Mouse (Mus musculus) gastrocnemius, postnatal 25 days (tissue): ENCODE measurements around the gene Galk1. TPM values are rescaled to one million over a fixed set of nuclear protein-coding genes. Genes with fewer than 3 reads are reported as not detected.

ENCODE experiments used
- DNase-seq: peaks from one replicate; pipeline ENCODE4 v3.0.0; 2022
- long read RNA-seq, 2 experiments: library from polyadenylated mRNA; stranded (forward); transcript quantifications; one replicate each; pipeline ENCODE4 v2.0.0; 2021
- total RNA-seq, 2 experiments: library from RNA; stranded (reverse); gene quantifications; 1 replicate in 1 of 2; 2 replicates in 1 of 2; pipeline ENCODE4 v1.2.3; 2021

Galk1 gene
- total RNA-seq: 1 to 10 TPM; 3.6 to 4.3 TPM
- long read RNA-seq, experiment 1, transcript Galk1-201 (8 exons, 1,406 nt): major isoform, 8 of 10 reads
- long read RNA-seq, experiment 1, partial matches to known transcripts: 2 of 10 reads
- long read RNA-seq, experiment 1, other reads (novel, unspliced or antisense): 0 of 10 reads
- long read RNA-seq, experiment 2, transcript Galk1-201 (8 exons, 1,406 nt): major isoform, 8 of 13 reads
- long read RNA-seq, experiment 2, partial matches to known transcripts: 4 of 13 reads
- long read RNA-seq, experiment 2, other reads (novel, unspliced or antisense): 1 of 13 reads

DNA sequence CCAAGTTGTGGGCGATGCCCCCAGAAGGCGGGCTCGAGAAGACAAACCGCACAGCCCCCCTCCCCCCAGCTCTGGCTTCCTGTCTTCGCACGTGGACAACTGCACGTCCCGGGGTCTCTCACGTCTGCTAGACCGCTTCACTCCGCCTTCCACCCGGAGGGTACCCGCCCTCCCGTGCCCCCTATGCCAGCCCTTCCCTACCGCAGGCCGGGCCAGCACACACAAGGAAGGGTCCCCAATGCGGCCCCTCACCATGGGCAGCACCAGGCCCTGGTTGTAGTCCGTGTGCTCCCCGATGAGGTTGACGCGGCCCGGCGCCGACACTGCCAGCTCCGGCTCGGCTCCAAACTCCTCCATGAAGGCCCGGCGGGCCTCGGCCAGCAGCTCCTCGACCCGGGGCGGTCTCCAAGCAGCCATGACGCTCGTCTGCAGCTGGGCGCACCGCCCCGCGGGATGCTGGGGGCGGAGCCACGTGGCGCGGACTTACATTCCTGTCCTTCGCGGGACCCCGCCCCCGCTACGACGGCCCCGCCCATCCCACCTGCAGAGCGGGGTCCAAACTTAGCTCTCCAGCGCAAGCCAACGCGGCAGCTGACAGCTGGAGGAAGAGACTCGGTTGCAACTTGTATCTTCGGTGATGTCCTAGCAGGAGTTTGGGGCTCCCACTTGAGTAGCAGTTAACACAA lies at the start of gene Galk1:
Galk1 (minus strand) TSS at position 458 of the 686 bp plus-strand sequence.
- peak; percentile 91 for DNase-seq

DNA sequence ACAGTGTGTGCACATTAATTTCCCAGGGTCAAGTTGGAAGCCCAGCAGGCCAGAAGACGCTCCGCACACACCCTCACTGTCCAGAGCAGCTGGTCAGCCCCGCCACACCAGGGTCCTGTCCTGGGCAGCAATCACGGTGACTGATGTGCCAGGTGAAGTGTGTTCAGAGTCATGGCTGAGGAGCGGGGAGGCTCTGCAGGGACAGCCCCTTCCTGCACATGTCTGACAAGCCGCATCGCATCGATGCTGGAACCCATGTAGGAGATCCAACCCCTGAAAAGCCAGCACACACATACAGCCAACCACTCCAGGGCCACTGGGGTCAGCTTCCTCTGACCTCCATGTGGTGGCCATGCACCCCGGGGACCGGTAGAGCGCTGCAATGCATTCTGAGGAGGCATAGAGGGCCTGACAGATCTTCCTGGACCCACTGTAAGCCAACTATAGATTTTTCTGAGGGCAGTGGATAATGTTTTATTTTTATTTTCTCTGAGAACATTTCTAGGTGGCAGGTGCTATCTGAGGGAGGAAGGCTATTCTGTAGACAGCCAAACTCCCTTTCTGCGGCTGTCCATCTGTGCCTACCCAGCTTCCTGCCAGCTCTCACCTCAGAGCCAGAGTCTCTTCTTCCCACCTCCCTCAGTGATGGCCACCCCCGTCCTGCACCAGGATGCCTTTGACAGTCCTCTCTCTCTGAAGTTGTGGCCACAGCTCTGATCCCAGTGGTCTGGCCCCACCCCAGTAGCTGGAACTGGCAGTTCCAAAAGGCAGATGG lies 49.3 kb upstream of the Galk1 start:
- no peak for DNase-seq

- no peak for DNase-seq
Observed at GRCm38 (mm10) chr11:116060596-116060995, 48.1 kb upstream of the Galk1 start.

GRCm38 (mm10) chr11:116059691-116060025 lies 47.1 kb upstream of the Galk1 start:
- DNase-seq: no peak

DNA sequence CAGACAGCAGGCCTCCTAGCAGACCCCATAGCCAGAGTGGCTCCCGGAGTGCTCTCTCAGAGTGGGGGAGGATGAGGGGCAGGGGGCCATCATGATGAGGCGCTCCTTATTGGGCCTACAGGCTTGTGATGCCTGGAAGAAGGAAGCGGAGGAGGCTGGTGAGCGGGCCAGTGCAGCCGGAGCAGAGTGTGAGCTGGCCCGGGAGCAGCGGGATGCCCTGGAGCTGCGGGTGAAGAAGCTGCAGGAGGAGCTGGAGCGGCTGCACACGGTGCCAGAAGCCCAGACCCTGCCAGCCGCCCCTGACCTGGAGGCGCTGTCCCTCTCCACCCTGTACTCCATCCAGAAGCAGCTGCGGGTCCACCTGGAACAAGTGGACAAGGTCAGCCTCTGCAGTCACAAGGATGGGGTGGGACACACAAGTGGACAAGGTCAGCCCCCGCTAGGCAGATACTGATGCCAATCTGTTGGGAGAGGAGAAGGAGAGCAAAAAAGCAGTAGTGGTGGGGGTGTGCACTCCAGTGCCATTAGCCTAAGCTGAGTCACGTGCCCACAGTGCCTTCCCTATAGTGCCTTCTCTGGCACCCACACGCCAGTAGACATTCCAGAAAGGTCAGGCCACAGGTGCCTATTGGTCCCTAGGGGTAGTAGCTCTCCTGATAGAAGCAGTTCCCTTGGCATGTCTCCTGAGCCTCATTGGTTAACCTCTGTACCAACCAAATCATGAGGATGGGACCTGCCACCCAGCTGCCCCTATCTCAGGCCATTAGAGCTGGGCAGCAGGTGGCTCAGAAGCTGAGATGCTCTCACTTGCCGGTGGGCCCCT lies 46.6 kb upstream of the Galk1 start:
- DNase-seq: no peak

GRCm38 (mm10) chr11:116058022-116058614 lies 45.6 kb upstream of the Galk1 start:
- no peak for DNase-seq

DNA sequence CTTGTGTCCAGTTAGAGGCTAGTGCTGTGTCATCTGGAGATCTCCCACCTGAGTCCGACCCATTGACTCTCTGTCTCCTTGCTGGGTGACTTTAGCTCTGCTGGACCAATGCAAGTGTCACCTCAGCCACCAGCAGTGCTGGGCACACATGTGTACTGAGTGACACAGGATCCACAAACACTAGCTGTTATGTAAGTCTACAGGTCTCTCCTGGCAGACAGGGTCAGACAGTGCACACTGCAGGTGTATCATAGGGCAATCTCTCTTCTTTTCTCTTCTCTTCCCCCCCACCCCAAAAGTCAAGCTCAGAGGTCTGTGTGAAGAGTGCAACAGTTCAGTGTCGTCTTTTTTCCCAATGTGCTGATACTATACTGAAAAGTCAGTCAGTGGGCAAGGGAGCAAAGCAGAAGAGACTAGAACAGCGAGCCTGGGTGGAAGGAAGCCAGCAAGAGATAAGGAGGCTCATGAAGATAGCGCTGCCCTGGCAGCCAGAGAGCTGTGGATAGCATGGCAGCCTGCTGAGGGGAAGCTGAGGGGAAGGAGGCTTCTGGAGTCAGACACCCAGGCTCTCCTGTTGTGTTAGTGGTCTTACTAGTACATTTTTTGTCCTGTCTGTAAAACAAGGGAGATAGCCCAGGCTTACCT lies 44.8 kb upstream of the Galk1 start:
- no peak for DNase-seq

GRCm38 (mm10) chr11:116055873-116056272 lies 43.4 kb upstream of the Galk1 start:
- no peak for DNase-seq

GRCm38 (mm10) chr11:116053510-116054229 lies 41.2 kb upstream of the Galk1 start:
- no peak for DNase-seq

GRCm38 (mm10) chr11:116050196-116050595 lies 37.7 kb upstream of the Galk1 start:
- no peak for DNase-seq

GRCm38 (mm10) chr11:116049610-116050009 lies 37.1 kb upstream of the Galk1 start:
- no peak for DNase-seq

DNA sequence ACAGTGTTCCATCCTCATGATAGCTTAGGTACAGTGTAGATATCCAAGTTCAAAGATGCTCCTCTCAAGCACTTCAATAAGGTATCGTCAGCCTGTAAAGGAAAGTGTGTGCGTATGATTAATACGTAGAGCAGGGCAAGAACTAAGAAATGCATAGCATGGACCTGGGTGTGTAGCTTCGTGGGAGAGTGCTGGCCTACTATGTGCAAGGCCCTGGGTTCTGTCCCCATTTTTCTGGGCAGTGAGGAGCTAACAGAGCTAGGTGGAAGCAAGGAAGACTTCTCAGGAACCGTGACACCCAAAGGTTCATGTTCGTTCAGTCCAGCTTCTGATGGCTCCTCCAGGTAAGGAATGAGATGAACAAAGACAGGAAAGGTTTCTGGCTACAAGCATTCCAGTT lies 32.7 kb upstream of the Galk1 start:
- DNase-seq: no peak

GRCm38 (mm10) chr11:116043286-116043685 lies 30.8 kb upstream of the Galk1 start:
- DNase-seq: no peak

DNA sequence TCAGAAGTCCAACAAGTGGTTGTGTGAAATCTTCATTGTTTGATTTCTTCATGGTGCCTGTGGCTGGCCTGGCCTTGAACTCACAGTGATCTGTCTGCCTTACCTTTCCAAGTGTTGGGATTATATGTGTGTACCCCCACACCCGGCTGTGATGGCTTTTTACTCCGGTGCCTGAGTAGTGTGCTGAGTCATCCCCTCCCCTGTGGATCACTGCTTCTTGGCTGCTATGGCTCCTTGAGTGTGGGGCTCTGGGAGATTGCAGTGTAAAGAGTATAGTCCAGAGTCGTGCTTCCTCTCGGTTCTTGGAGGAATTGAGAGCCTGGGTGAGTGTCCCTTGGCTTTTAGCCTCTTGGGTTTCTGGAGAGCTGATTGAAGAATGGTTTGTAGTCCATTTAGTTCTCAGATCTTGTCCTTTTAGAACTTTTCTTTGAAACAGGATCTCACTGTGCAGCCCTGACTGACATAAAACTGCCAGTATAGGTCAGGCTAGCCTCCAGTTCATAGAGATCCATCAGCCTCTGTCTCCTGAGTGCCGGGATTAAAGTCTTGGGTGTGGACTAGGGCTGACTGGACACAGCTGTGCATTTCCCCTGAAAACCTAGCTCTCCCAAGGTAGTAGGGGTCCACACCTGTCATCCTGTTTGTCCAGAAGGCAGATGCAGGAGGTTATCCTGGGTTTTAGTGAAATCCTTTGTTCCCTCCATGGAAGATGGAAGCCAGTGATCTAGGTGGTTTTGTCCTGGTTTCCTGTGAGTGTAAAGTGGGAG lies 30.0 kb upstream of the Galk1 start:
- DNase-seq: no peak

- no peak for DNase-seq
Observed at GRCm38 (mm10) chr11:116041833-116042232, 29.3 kb upstream of the Galk1 start.

GRCm38 (mm10) chr11:116040593-116040992 lies 28.1 kb upstream of the Galk1 start:
- DNase-seq: no peak

DNA sequence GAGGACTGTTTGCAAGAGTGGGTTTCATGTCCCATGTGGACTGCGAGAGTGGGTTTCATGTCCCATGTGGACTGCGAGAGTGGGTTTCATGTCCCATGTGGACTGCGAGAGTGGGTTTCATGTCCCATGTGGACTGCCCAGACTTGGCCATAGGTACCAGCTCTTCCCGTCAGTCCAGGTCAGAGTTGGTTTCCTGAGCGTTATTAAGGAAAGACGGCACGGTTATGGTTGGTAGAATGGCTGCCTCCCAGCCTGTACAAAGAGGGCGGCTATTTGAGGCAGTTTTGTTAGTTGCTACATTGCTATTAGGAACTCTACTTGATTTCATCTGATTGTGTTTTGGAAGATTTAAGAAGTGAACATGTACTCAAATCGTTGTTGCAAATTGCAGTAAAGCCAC lies 25.3 kb upstream of the Galk1 start:
- no peak for DNase-seq

DNA sequence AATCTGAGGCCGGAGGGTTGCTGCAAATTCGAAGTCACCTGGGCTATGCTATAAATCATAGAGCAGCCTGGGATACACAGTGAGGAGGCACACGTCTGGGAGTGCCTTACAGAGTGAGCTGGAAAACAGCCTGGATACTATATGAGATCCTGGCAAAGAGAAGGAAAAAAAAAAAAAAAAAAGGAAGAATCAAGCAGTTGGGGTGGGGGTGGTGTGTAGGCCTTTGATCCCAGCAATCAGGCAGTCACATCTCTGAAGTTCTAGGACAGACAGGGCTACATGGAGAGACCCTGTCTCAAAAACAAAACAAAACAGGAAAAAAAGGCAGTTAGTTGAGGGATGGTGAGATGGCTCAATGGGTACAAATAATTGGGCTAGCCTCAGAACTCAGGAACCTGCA lies 24.2 kb upstream of the Galk1 start:
- no peak for DNase-seq

DNA sequence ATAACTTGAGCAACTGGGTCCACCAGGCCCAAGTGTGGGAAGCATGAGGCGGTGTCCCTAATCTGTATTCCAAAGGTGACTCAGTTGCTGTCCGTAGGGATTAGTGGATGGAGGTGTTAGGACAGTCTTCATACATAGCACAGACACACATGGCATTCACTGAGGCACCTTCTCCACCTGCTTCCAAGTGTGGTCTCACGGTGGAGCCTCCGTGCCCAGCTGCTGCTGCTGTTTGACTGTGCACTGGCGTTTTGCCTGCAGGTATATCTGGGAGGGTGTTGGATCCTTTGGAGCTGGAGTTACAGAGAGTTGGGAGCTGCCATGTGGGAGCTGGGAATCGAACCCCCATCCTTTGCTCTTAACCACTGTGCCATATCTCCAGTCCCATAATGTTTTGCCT lies 22.1 kb upstream of the Galk1 start:
- DNase-seq: no peak
